Mouse (Mus musculus) ES-E14 (cell line): ENCODE measurements around the gene Dock10.

Source experiments
- CHD2 ChIP-seq: IDR thresholded peaks from 2 replicates; pipeline ENCODE4 v1.6.1; 2014; ENCODE audit warnings: mild to moderate bottlenecking, low read depth, low read length, inconsistent platforms
- ZC3H11A ChIP-seq: IDR thresholded peaks from 2 replicates; pipeline ENCODE4 v1.6.1; 2012; ENCODE audit warnings: low read depth, mild to moderate bottlenecking, inconsistent platforms, low read length, borderline replicate concordance
- ZNF384 ChIP-seq: IDR thresholded peaks from 2 replicates; pipeline ENCODE4 v1.6.1; 2012; ENCODE audit warnings: low read depth, low read length, inconsistent platforms

DNA sequence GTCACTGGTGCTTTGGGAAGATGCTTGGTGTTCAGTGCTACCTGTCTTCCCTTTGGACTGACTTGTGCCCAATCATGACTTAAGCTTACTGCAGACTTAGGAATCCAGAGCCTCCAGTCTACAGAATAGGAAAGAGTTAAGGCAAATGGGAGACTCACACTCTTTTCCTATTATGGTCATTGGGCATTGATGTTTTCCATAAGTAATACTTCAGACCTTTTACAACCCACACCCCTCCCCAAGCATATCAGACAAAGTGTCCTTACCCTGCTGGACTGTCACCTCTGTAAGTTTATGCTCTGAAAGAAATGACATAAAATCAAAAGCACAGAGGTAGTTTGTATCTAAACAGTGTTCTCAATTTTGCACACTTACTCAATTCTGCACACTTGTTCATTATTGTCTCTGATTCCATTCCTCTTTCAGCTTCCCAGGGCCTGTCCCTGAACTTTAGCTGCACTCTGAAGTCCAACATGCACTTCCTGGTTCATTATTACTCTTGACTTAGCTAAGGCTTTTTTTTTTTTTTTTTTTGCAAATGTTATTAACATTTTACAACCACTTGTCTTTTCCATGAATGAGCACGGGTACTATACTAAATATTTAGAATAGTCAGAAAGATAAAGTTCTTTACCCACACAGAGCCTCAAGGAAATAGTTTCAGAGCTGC is 82.2 kb downstream of the Dock10 start:
- TF ChIP-seq ZNF384 = no peak
- TF ChIP-seq ZC3H11A = no peak
- no peak for TF ChIP-seq CHD2
